Mouse (Mus musculus) limb, embryonic 14.5 days (tissue): Measurements from ENCODE around the gene Ank2. TPM values are rescaled to one million over a fixed set of nuclear protein-coding genes. Genes with fewer than 3 reads are reported as not detected.

Experiments
- ATAC-seq: fragments of 200-750 bp; cut with Nextera tagmentation; 2 replicates; pipeline ENCODE4 v1.8.0; 2017; ENCODE audit warnings: low read depth, moderate number of reproducible peaks, moderate TSS enrichment; ENCODE audit not compliant: low FRiP score
- DNase-seq: peaks from one replicate; pipeline ENCODE4 v3.0.0-alpha.2; 2015; ENCODE audit warnings: low spot score
- H3K27ac ChIP-seq: fragments of 300-500 bp; sonication (generic); replicated peaks from 2 replicates; pipeline ENCODE4 v1.5.1; 2014; ENCODE audit warnings: low read depth, mild to moderate bottlenecking, low read length, moderate library complexity, mixed read lengths
- H3K27me3 ChIP-seq: fragments of 300-500 bp; sonication (generic); 2 replicates; pipeline ENCODE4 v1.6.1; 2014; ENCODE audit warnings: low read length, mixed read lengths; ENCODE audit not compliant: control insufficient read depth, insufficient read depth
- H3K36me3 ChIP-seq: fragments of 300-500 bp; sonication (generic); 2 replicates; pipeline ENCODE4 v1.6.1; 2014; ENCODE audit warnings: mild to moderate bottlenecking, low read length, moderate library complexity, mixed read lengths; ENCODE audit not compliant: control insufficient read depth, insufficient read depth
- H3K4me1 ChIP-seq: fragments of 300-500 bp; sonication (generic); 2 replicates; pipeline ENCODE4 v1.6.1; 2014; ENCODE audit warnings: antibody characterized with exemption, low read length, mixed read lengths; ENCODE audit not compliant: control insufficient read depth, insufficient read depth
- H3K4me2 ChIP-seq: fragments of 300-500 bp; sonication (generic); replicated peaks from 2 replicates; pipeline ENCODE4 v1.6.1; 2014; ENCODE audit warnings: low read depth, mild to moderate bottlenecking, low read length, moderate library complexity; ENCODE audit not compliant: severe bottlenecking
- H3K4me3 ChIP-seq: fragments of 300-500 bp; sonication (generic); replicated peaks from 2 replicates; pipeline ENCODE4 v1.5.1; 2014; ENCODE audit warnings: low read length
- H3K9ac ChIP-seq: fragments of 300-500 bp; sonication (generic); 2 replicates; pipeline ENCODE4 v1.6.1; 2014; ENCODE audit warnings: mild to moderate bottlenecking, low read depth, low read length, moderate library complexity; ENCODE audit not compliant: severe bottlenecking
- H3K9me3 ChIP-seq: fragments of 300-500 bp; sonication (generic); 2 replicates; pipeline ENCODE4 v1.6.1; 2016; ENCODE audit warnings: low read length; ENCODE audit not compliant: control insufficient read depth
- POLR2A ChIP-seq: fragments of 200-500 bp; IDR thresholded peaks from 2 replicates; pipeline ENCODE4 v1.8.0; 2012; ENCODE audit warnings: inconsistent platforms, mild to moderate bottlenecking, moderate library complexity, borderline replicate concordance; ENCODE audit not compliant: insufficient read depth, insufficient read length; ENCODE audit errors: extremely low read depth
- WGBS: fragments of 180-500 bp; shearing (Covaris S2); extraction: QIAGEN DNeasy Blood & Tissue Kit; methylation state at CpG from one replicate; pipeline ENCODE4 v1.1.7; 2014; 5-methylcytosine and 5-hydroxymethylcytosine counted together
- polyA plus RNA-seq, 2 experiments: library from polyadenylated mRNA; depleted of rRNA in 1 of 2; stranded (reverse) in 1 of 2; unstranded in 1 of 2; fragments of >200 nt; fragmentation: Nextera tagmentation in 1 of 2; extraction: Ambion mirVana in 1 of 2; gene quantifications; 2 replicates each; pipeline versions ENCODE4 v1.2.1 to v1.2.3; 2012 to 2014

Ank2 gene
- polyA plus RNA-seq, 2 experiments = 33.0 to 41.6 TPM

DNA sequence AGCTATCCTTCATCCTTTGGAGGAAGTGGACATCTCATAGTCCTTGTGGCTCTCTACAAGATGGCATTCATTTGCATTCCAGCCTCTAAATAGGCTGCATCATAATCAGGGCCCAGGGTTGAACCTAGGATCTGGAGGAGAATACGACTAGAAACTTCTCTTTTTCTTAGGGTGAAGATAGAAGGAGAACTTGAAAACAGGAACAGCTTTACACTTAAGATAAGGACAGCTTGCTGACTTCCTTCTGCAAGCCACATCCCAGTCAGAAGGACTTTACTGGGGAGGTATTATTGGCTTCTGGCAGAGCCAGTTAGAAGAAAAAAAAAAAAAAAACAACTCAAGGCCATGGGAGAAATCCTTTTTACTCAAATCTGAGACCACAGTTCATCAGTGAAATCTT lies 479.0 kb downstream of the Ank2 start:
- no peak for DNase-seq
- no peak for TF ChIP-seq POLR2A
- Histone ChIP-seq H3K4me1 (peaks cover 12% of the 10 kb centered on the region), H3K27ac (peak overlapping the region; percentile 11; the same call in 1 of the 2 replicates), H3K27me3 (no peaks in the 10 kb centered on the region), H3K9ac (no peak overlapping the region), H3K36me3 (no peaks in the 10 kb centered on the region), H3K9me3 (no peaks in the 10 kb centered on the region), H3K4me2 (no peak overlapping the region), H3K4me3 (no peak overlapping the region)
- ATAC-seq = no peak
- WGBS = 74% methylated on average over 1 of the region's 1 CpGs

GRCm38 (mm10) chr3:127019728-127020127 lies 479.4 kb downstream of the Ank2 start:
- Histone ChIP-seq H3K4me3 (no peak overlapping the region), H3K4me2 (no peak overlapping the region), H3K36me3 (no peaks in the 10 kb centered on the region), H3K27ac (peak overlapping the region; percentile 81), H3K4me1 (peaks cover 12% of the 10 kb centered on the region), H3K9ac (no peak overlapping the region), H3K9me3 (no peaks in the 10 kb centered on the region), H3K27me3 (no peaks in the 10 kb centered on the region)
- DNase-seq (peak; percentile 48), ATAC-seq (peak; percentile 69)
- WGBS = 55% methylated on average over 3 of the region's 3 CpGs
- no peak for TF ChIP-seq POLR2A

GRCm38 (mm10) chr3:127019109-127019508 lies 480.0 kb downstream of the Ank2 start:
- ATAC-seq (peak; percentile 76), DNase-seq (peak; percentile 59)
- H3K9ac ChIP-seq = no peak overlapping the region
- no peak overlapping the region for H3K4me3 ChIP-seq
- H3K27me3 ChIP-seq = no peaks in the 10 kb centered on the region
- TF ChIP-seq POLR2A = no peak
- 21% methylated on average over 6 of the region's 6 CpGs for WGBS
- no peaks in the 10 kb centered on the region for H3K36me3 ChIP-seq
- H3K4me1 ChIP-seq = peaks cover 12% of the 10 kb centered on the region
- H3K4me2 ChIP-seq = no peak overlapping the region
- H3K27ac ChIP-seq = peak overlapping the region; percentile 81
- no peaks in the 10 kb centered on the region for H3K9me3 ChIP-seq

DNA sequence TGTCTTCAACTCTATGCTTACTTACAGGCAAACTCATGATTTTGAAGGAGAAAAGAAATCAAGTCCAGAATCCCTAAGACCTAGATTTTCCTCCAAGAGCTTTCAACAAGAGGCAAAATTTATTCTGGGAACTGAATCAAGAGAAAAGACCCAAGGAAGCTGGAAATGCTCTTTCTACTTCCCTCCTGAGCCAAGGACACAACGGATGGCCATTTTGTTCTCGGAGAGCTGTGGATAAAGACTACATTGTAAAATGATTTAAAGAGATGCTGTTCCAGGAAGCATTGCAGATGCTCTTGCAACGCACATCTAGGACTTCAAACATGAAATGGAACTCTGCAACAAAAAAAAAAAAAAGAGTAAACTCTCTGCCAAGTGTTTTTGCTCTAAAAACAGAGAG lies 481.6 kb downstream of the Ank2 start:
- no peaks in the 10 kb centered on the region for H3K9me3 ChIP-seq
- H3K27ac ChIP-seq = no peak overlapping the region
- H3K4me2 ChIP-seq = no peak overlapping the region
- no peaks in the 10 kb centered on the region for H3K27me3 ChIP-seq
- peak; percentile 32 for DNase-seq
- H3K4me3 ChIP-seq = no peak overlapping the region
- no peaks in the 10 kb centered on the region for H3K36me3 ChIP-seq
- H3K9ac ChIP-seq = no peak overlapping the region
- H3K4me1 ChIP-seq = peaks cover 12% of the 10 kb centered on the region
- no peak for ATAC-seq
- 58% methylated on average over 3 of the region's 3 CpGs for WGBS
- TF ChIP-seq POLR2A = no peak

DNA sequence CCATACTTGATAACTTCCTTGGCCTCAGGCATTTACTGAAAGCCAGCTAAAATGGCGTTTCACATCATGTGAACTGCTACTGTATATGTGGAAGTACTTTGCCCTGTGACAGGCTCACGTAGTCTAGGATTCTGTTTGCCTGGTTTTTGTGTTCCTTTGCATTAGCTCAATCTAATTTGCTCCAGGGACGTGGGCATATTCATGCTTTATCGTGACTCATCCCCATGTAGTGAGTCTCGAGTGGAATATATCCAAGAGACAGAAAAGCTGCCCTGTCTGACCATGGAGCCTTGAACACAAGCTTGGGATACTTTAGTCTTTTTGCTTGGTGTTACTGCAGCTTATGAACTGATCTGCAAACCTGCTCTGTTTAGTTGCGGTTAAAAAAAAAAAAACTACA lies 483.6 kb downstream of the Ank2 start:
- no peak overlapping the region for H3K4me2 ChIP-seq
- TF ChIP-seq POLR2A = no peak
- H3K27me3 ChIP-seq = no peaks in the 10 kb centered on the region
- ATAC-seq (no peak), DNase-seq (no peak)
- H3K4me1 ChIP-seq = peaks cover 12% of the 10 kb centered on the region
- no peak overlapping the region for H3K4me3 ChIP-seq
- no peak overlapping the region for H3K9ac ChIP-seq
- 0 out of 2 replicates have a peak, but pooled peaks cover 3% of the 10 kb centered on the region for H3K36me3 ChIP-seq
- H3K9me3 ChIP-seq = no peaks in the 10 kb centered on the region
- 87% methylated on average over 6 of the region's 6 CpGs for WGBS
- H3K27ac ChIP-seq = no peak overlapping the region

DNA sequence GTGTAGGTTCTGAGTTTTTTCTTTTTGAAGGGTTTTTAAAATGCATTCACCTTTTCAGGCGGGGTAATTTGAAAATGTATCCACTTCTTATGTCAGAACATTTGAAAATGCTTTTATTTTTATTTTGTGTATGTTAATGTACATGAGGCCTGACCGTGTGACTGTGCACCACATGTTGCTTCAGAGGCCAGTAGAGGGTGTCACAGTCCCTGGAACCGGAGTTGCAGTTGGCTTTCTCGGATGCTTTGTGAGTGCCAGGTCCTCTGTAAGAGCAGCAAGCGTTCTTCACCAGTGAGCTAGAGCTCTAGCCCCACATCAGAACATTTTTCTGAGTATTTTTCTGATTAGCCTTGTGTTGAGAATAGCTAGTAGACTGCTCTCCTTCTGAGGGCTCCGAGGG lies 484.0 kb downstream of the Ank2 start:
- ATAC-seq (no peak), DNase-seq (no peak)
- Histone ChIP-seq H3K4me1 (peaks cover 11% of the 10 kb centered on the region), H3K4me3 (no peak overlapping the region), H3K9ac (no peak overlapping the region), H3K27me3 (no peaks in the 10 kb centered on the region), H3K9me3 (no peaks in the 10 kb centered on the region), H3K27ac (no peak overlapping the region), H3K36me3 (0 out of 2 replicates have a peak, but pooled peaks cover 4% of the 10 kb centered on the region), H3K4me2 (no peak overlapping the region)
- no peak for TF ChIP-seq POLR2A
- 84% methylated on average over 6 of the region's 6 CpGs for WGBS
